Mouse (Mus musculus) cerebellum, adult 2 months (tissue): ENCODE measurements around the gene Rnd1. TPM values are rescaled to one million over a fixed set of nuclear protein-coding genes. Genes with fewer than 3 reads are reported as not detected.

ENCODE experiments used
- DNase-seq, 2 experiments: peaks; one replicate each; pipeline ENCODE4 v3.0.0; 2021
- H3K27ac ChIP-seq: fragments of 200-500 bp; 2 replicates; pipeline ENCODE4 v1.5.1; 2012; ENCODE audit warnings: low read length, control low read depth, inconsistent platforms; ENCODE audit not compliant: insufficient read depth
- H3K27me3 ChIP-seq: fragments of 200-500 bp; 2 replicates; pipeline ENCODE4 v1.6.1; 2012; ENCODE audit warnings: inconsistent platforms, mild to moderate bottlenecking, low read length, moderate library complexity; ENCODE audit not compliant: control insufficient read depth, insufficient read depth
- H3K4me1 ChIP-seq: fragments of 200-500 bp; 2 replicates; pipeline ENCODE4 v1.6.1; 2011; ENCODE audit warnings: low read length; ENCODE audit not compliant: control insufficient read depth, insufficient read depth
- H3K4me3 ChIP-seq: fragments of 200-500 bp; replicated peaks from 2 replicates; pipeline ENCODE3; 2011; ENCODE audit warnings: mild to moderate bottlenecking, low read depth, low read length, control low read depth; ENCODE audit not compliant: insufficient read depth
- CTCF ChIP-seq: fragments of 200-500 bp; IDR thresholded peaks from 2 replicates; pipeline ENCODE4 v1.5.1; 2011; ENCODE audit warnings: low read depth, mild to moderate bottlenecking, control low read depth, low read length, moderate library complexity, borderline replicate concordance; ENCODE audit not compliant: insufficient read depth
- POLR2A ChIP-seq: fragments of 200-500 bp; IDR thresholded peaks from 2 replicates; pipeline ENCODE4 v1.6.1; 2011; ENCODE audit warnings: low read length, control low read depth, borderline replicate concordance; ENCODE audit not compliant: insufficient read depth
- WGBS: fragments of 180-500 bp; shearing (Covaris S2); methylation state at CpG from one replicate; pipeline ENCODE4 v1.1.7; 2018; 5-methylcytosine and 5-hydroxymethylcytosine counted together
- polyA plus RNA-seq: library from polyadenylated mRNA; depleted of rRNA; stranded (reverse); fragments of >200 nt; gene quantifications from 2 replicates; pipeline ENCODE4 v1.2.3, GENCODE M21; 2012; rRNA removed

The Rnd1 gene
- polyA plus RNA-seq, 1 experiment = 42.4 TPM

DNA sequence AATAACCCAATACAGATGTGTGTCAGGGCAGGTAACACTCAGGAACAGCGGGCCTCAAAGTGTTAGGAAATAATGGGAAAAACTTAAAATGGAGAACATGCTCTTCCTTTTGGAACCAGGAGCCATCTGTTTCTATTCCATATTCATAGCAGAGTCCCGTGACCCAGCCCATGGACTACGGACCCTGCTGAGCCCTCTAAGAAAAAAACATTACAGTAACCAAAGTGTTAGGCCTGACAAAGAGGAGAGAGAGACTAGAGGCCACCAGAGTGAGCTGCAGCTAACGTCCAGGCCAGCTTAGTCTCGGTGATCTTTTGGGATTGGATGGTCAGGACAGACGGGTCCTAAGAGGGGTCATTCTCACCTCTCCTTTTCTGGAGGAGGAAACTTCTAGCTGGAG is 62.3 kb downstream of the Rnd1 start:
- H3K4me3 ChIP-seq = no peak overlapping the region
- no peak for DNase-seq
- no peaks in the 10 kb centered on the region for H3K27me3 ChIP-seq
- TF ChIP-seq POLR2A (no peak), CTCF (no peak)
- 60% methylated on average over 6 of the region's 6 CpGs for WGBS
- H3K4me1 ChIP-seq = peaks cover 7% of the 10 kb centered on the region
- H3K27ac ChIP-seq = no peak overlapping the region

DNA sequence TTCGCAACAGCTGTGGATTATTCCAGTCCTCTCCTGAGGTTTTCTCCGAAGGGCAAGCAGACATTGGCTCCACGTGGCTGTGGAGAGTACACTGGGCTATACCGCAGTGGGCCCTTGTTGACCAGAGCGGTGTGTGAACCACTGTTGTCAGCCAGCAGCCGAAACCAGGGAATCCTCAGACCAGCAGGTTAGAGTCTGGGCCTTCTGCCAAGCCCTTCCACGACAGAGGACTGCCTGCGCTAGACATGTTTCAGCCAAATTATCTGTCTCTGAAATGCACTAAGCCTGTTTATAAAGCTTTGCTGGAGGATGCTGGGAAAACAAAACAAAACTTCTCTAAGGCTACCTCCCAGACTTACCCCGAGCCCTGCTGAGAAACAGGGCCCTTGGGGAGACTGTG is 62.7 kb downstream of the Rnd1 start:
- H3K27me3 ChIP-seq = no peaks in the 10 kb centered on the region
- no peak overlapping the region for H3K27ac ChIP-seq
- H3K4me1 ChIP-seq = peaks cover 7% of the 10 kb centered on the region
- DNase-seq = peak; percentile 66 to 80
- WGBS = 11% methylated on average over 9 of the region's 9 CpGs
- TF ChIP-seq POLR2A (no peak), CTCF (no peak)
- H3K4me3 ChIP-seq = no peak overlapping the region

Other genes starting within 250 kb of the Rnd1 start
- not detected in 2 replicates for gene Olfr282, start 246.2 kb downstream of the Rnd1 start, polyA plus RNA-seq
- gene Olfr281, start 224.9 kb downstream of the Rnd1 start, polyA plus RNA-seq = not detected in 2 replicates
- gene OR5BS1P, start 207.6 kb downstream of the Rnd1 start, polyA plus RNA-seq = not detected in 2 replicates
- gene Lalba, start 194.7 kb downstream of the Rnd1 start, polyA plus RNA-seq = 0.34 TPM in 1 of 2 replicates, not detected in the other
- 0.03 and 0.05 TPM in 2 replicates for gene Olfr279, start 185.1 kb downstream of the Rnd1 start, polyA plus RNA-seq
- gene Kansl2, start 143.2 kb downstream of the Rnd1 start, polyA plus RNA-seq = 60.7 and 62.4 TPM in 2 replicates
- gene Ccnt1, start 106.5 kb downstream of the Rnd1 start, polyA plus RNA-seq = 24.1 and 24.2 TPM in 2 replicates
- not detected in 2 replicates for gene 4930415O20Rik, start 106.5 kb downstream of the Rnd1 start, polyA plus RNA-seq
- gene Adcy6, start 67.4 kb downstream of the Rnd1 start, polyA plus RNA-seq = 31.1 and 31.3 TPM in 2 replicates
- gene Cacnb3, start 46.6 kb downstream of the Rnd1 start, polyA plus RNA-seq = 65.4 and 69.7 TPM in 2 replicates
- 69.4 and 71.7 TPM in 2 replicates for gene Ddx23, start 14.6 kb downstream of the Rnd1 start, polyA plus RNA-seq
- gene Ccdc65, start 30.7 kb upstream of the Rnd1 start, polyA plus RNA-seq = 4.8 TPM in 2 replicates
- 4.1 and 4.7 TPM in 2 replicates for gene Fkbp11, start 50.7 kb upstream of the Rnd1 start, polyA plus RNA-seq
- 202 and 210 TPM in 2 replicates for gene Arf3, start 85.8 kb upstream of the Rnd1 start, polyA plus RNA-seq
- gene Wnt10b, start 100.7 kb upstream of the Rnd1 start, polyA plus RNA-seq = 0.15 and 0.22 TPM in 2 replicates
- gene Wnt1, start 112.4 kb upstream of the Rnd1 start, polyA plus RNA-seq = not detected in 2 replicates
- 1.0 and 1.3 TPM in 2 replicates for gene Ddn, start 132.0 kb upstream of the Rnd1 start, polyA plus RNA-seq
- gene Prkag1, start 154.1 kb upstream of the Rnd1 start, polyA plus RNA-seq = 90.3 and 93.6 TPM in 2 replicates
- 49.9 and 52.6 TPM in 2 replicates for gene Kmt2d, start 193.7 kb upstream of the Rnd1 start, polyA plus RNA-seq
- 18.7 and 19.8 TPM in 2 replicates for gene Rhebl1, start 217.1 kb upstream of the Rnd1 start, polyA plus RNA-seq
- gene Dhh, start 221.1 kb upstream of the Rnd1 start, polyA plus RNA-seq = 0.07 and 0.10 TPM in 2 replicates
- gene Lmbr1l, start 240.8 kb upstream of the Rnd1 start, polyA plus RNA-seq = 37.5 and 39.7 TPM in 2 replicates